Mouse (Mus musculus) gastrocnemius, postnatal 10 days (tissue): ENCODE data around the gene Pip4k2a. TPM values are rescaled to one million over a fixed set of nuclear protein-coding genes. Genes with fewer than 3 reads are reported as not detected.

Experiments used
- total RNA-seq, 2 experiments: library from RNA; stranded (reverse); gene quantifications; 2 replicates each; pipeline ENCODE4 v1.2.3; 2021

Pip4k2a gene
- total RNA-seq, 2 experiments from 2014 or later = 13.6 to 13.8 TPM

Other genes starting within 250 kb of the Pip4k2a start
- under 1 TPM; 0.21 to 0.36 TPM for gene 4930426L09Rik, start 217 bp upstream of the Pip4k2a start, total RNA-seq
- gene Armc3, start 201.2 kb upstream of the Pip4k2a start, total RNA-seq = not detected